Mouse (Mus musculus): ENCODE results near the gene Gsc. TPM values are rescaled to one million over a fixed set of nuclear protein-coding genes. Genes with fewer than 3 reads are reported as not detected.
A peak's percentile ranks its signal among the peaks of the same experiment; 100 is the strongest.

The Gsc gene
- total and polyA plus RNA-seq, 2 experiments, result not detected

- Histone ChIP-seq H3K9ac (ENCODE audit: low read depth, low read length) (no peak overlapping the region), H3K4me3 (ENCODE audit: insufficient read depth, low read depth, low read length) (no peak overlapping the region), H3K27ac (replicated peaks; ENCODE audit: insufficient read depth, low read depth, low read length) (no peak overlapping the region), H3K79me2 (ENCODE audit: control insufficient read depth, insufficient read depth, low read length) (no peaks in the 10 kb centered on the region), H3K36me3 (ENCODE audit: control insufficient read depth, insufficient read depth, low read length) (no peaks in the 10 kb centered on the region), H3K4me1 (ENCODE audit: control insufficient read depth, insufficient read depth, low read length) (no peaks in the 10 kb centered on the region), H3K27me3 (ENCODE audit: control insufficient read depth, insufficient read depth, low read length) (no peaks in the 10 kb centered on the region)
- no peak for DNase-seq (ENCODE audit: extremely low read depth, low read depth, low spot score)
- WGBS, result 82% methylated on average over 10 of the region's 10 CpGs
- TF ChIP-seq CTCF (IDR thresholded peaks at IDR 0.05; ENCODE audit: low read depth, low read length) (no peak), POLR2A (IDR thresholded peaks at IDR 0.05; ENCODE audit: extremely low read depth, insufficient read depth, low read length) (no peak)
Measured at GRCm38 (mm10) chr12:104431359-104431758, 41.8 kb downstream of the Gsc start.

GRCm38 (mm10) chr12:104426915-104427314 is 46.2 kb downstream of the Gsc start:
- Histone ChIP-seq H3K27ac (replicated peaks; ENCODE audit: insufficient read depth, low read depth, low read length) (no peak overlapping the region), H3K9ac (ENCODE audit: low read depth, low read length) (no peak overlapping the region), H3K4me3 (ENCODE audit: insufficient read depth, low read depth, low read length) (no peak overlapping the region), H3K79me2 (ENCODE audit: control insufficient read depth, insufficient read depth, low read length) (no peaks in the 10 kb centered on the region), H3K4me1 (ENCODE audit: control insufficient read depth, insufficient read depth, low read length) (0 out of 2 replicates have a peak, but pooled peaks cover under 1% of the 10 kb centered on the region), H3K27me3 (ENCODE audit: control insufficient read depth, insufficient read depth, low read length) (0 out of 2 replicates have a peak, but pooled peaks cover 3% of the 10 kb centered on the region), H3K36me3 (ENCODE audit: control insufficient read depth, insufficient read depth, low read length) (no peaks in the 10 kb centered on the region)
- DNase-seq (ENCODE audit: extremely low read depth, low read depth, low spot score), result peak; percentile 38
- WGBS, result 3% methylated on average over 7 of the region's 7 CpGs
- no peak for TF ChIP-seq POLR2A (IDR thresholded peaks at IDR 0.05; ENCODE audit: extremely low read depth, insufficient read depth, low read length)
- peak; percentile 89 for TF ChIP-seq CTCF (IDR thresholded peaks at IDR 0.05; ENCODE audit: low read depth, low read length)

DNA sequence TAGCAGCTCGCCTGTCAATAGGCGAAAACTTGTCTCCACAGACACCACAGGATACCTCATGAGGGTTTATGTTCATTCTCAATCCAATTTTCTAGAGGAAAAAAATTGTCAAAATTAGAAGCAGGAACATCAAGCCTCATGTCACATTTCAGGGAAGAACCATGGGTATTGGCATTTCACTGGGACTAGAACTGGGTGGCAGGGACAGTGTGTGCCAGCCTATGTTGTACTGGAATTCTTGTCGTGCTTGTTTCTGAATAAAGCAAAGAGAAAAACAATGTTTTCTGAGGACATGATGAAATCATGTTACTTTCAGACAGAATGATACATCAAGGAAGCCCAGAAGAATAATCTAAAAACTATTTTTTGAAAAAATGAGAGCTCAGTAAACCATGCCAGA is 47.5 kb downstream of the Gsc start:
- Histone ChIP-seq H3K9ac (ENCODE audit: low read depth, low read length) (no peak overlapping the region), H3K4me3 (ENCODE audit: insufficient read depth, low read depth, low read length) (no peak overlapping the region), H3K4me1 (ENCODE audit: control insufficient read depth, insufficient read depth, low read length) (0 out of 2 replicates have a peak, but pooled peaks cover 2% of the 10 kb centered on the region), H3K27ac (replicated peaks; ENCODE audit: insufficient read depth, low read depth, low read length) (no peak overlapping the region), H3K27me3 (ENCODE audit: control insufficient read depth, insufficient read depth, low read length) (0 out of 2 replicates have a peak, but pooled peaks cover 3% of the 10 kb centered on the region), H3K79me2 (ENCODE audit: control insufficient read depth, insufficient read depth, low read length) (no peaks in the 10 kb centered on the region), H3K36me3 (ENCODE audit: control insufficient read depth, insufficient read depth, low read length) (no peaks in the 10 kb centered on the region)
- DNase-seq (ENCODE audit: extremely low read depth, low read depth, low spot score), result no peak
- no peak for TF ChIP-seq POLR2A (IDR thresholded peaks at IDR 0.05; ENCODE audit: extremely low read depth, insufficient read depth, low read length)
- TF ChIP-seq CTCF (IDR thresholded peaks at IDR 0.05; ENCODE audit: low read depth, low read length), result no peak
- WGBS, result 81% methylated on average over 3 of the region's 3 CpGs

- no peak overlapping the region for H3K27ac ChIP-seq (replicated peaks; ENCODE audit: insufficient read depth, low read depth, low read length)
- peaks cover 5% of the 10 kb centered on the region; the same call in 1 of the 2 replicates for H3K4me1 ChIP-seq (ENCODE audit: control insufficient read depth, insufficient read depth, low read length)
- H3K9ac ChIP-seq (ENCODE audit: low read depth, low read length), result no peak overlapping the region
- no peak for DNase-seq (ENCODE audit: extremely low read depth, low read depth, low spot score)
- H3K4me3 ChIP-seq (ENCODE audit: insufficient read depth, low read depth, low read length), result no peak overlapping the region
- no peaks in the 10 kb centered on the region for H3K36me3 ChIP-seq (ENCODE audit: control insufficient read depth, insufficient read depth, low read length)
- H3K27me3 ChIP-seq (ENCODE audit: control insufficient read depth, insufficient read depth, low read length), result 0 out of 2 replicates have a peak, but pooled peaks cover 3% of the 10 kb centered on the region
- no peak for TF ChIP-seq CTCF (IDR thresholded peaks at IDR 0.05; ENCODE audit: low read depth, low read length)
- no peak for TF ChIP-seq POLR2A (IDR thresholded peaks at IDR 0.05; ENCODE audit: extremely low read depth, insufficient read depth, low read length)
- WGBS, result 65% methylated on average over 11 of the region's 11 CpGs
- no peaks in the 10 kb centered on the region for H3K79me2 ChIP-seq (ENCODE audit: control insufficient read depth, insufficient read depth, low read length)
Measured at GRCm38 (mm10) chr12:104422615-104423392, 50.3 kb downstream of the Gsc start.

Other genes with a start within 250 kb of the Gsc start
- gene Serpina3g, start 237.1 kb downstream of the Gsc start, total RNA-seq (2014; rRNA removed), result 19.1 and 20.7 TPM in 2 replicates
- gene Serpina3g, start 237.1 kb downstream of the Gsc start, polyA plus RNA-seq (2012; rRNA removed), result 3.8 and 9.7 TPM in 2 replicates
- gene Serpina3i, start 210.2 kb downstream of the Gsc start, total RNA-seq (2014; rRNA removed), result 0.20 and 0.46 TPM in 2 replicates
- 0.04 TPM in 1 of 2 replicates, not detected in the other for gene Serpina3i, start 210.2 kb downstream of the Gsc start, polyA plus RNA-seq (2012; rRNA removed)
- not detected in 2 replicates for gene Serpina3j, start 158.8 kb downstream of the Gsc start, total RNA-seq (2014; rRNA removed)
- not detected in 2 replicates for gene Serpina3j, start 158.8 kb downstream of the Gsc start, polyA plus RNA-seq (2012; rRNA removed)
- gene Serpina3k, start 134.8 kb downstream of the Gsc start, total RNA-seq (2014; rRNA removed), result 10,536 and 14,457 TPM in 2 replicates
- 2,986 and 3,416 TPM in 2 replicates for gene Serpina3k, start 134.8 kb downstream of the Gsc start, polyA plus RNA-seq (2012; rRNA removed)
- 623 and 783 TPM in 2 replicates for gene Serpina3m, start 134.8 kb downstream of the Gsc start, total RNA-seq (2014; rRNA removed)
- 260 and 302 TPM in 2 replicates for gene Serpina3m, start 134.8 kb downstream of the Gsc start, polyA plus RNA-seq (2012; rRNA removed)
- 169 and 210 TPM in 2 replicates for gene Serpina3n, start 66.6 kb downstream of the Gsc start, total RNA-seq (2014; rRNA removed)
- 377 and 464 TPM in 2 replicates for gene Serpina3n, start 66.6 kb downstream of the Gsc start, polyA plus RNA-seq (2012; rRNA removed)